Mouse (Mus musculus): ENCODE results near the gene Armc9. TPM values are rescaled to one million over a fixed set of nuclear protein-coding genes. Genes with fewer than 3 reads are reported as not detected.

Gene Armc9
- total RNA-seq, 1 experiment from 2014 or later, result 8.7 TPM

GRCm38 (mm10) chr1:86211498-86211897, 56.9 kb downstream of the Armc9 start:
- ATAC-seq (ENCODE audit: extremely low read depth, insufficient number of reproducible peaks, low FRiP score, poor library complexity, severe bottlenecking), result no peak

- no peak for ATAC-seq (ENCODE audit: extremely low read depth, insufficient number of reproducible peaks, low FRiP score, poor library complexity, severe bottlenecking)
Observed at GRCm38 (mm10) chr1:86212731-86213130, 58.2 kb downstream of the Armc9 start.

GRCm38 (mm10) chr1:86214158-86214557, 59.6 kb downstream of the Armc9 start:
- ATAC-seq (ENCODE audit: extremely low read depth, insufficient number of reproducible peaks, low FRiP score, poor library complexity, severe bottlenecking), result peak; percentile 92

GRCm38 (mm10) chr1:86215297-86215696, 60.7 kb downstream of the Armc9 start:
- no peak for ATAC-seq (ENCODE audit: extremely low read depth, insufficient number of reproducible peaks, low FRiP score, poor library complexity, severe bottlenecking)

- peak; percentile 51; the same call in 1 of the 2 replicates for ATAC-seq (ENCODE audit: extremely low read depth, insufficient number of reproducible peaks, low FRiP score, poor library complexity, severe bottlenecking)
Observed at GRCm38 (mm10) chr1:86216412-86216811, 61.8 kb downstream of the Armc9 start.

- ATAC-seq (ENCODE audit: extremely low read depth, insufficient number of reproducible peaks, low FRiP score, poor library complexity, severe bottlenecking), result no peak
Observed at GRCm38 (mm10) chr1:86217976-86218375, 63.4 kb downstream of the Armc9 start.

- ATAC-seq (ENCODE audit: extremely low read depth, insufficient number of reproducible peaks, low FRiP score, poor library complexity, severe bottlenecking), result no peak
Observed at GRCm38 (mm10) chr1:86225195-86225594, 70.6 kb downstream of the Armc9 start.

- peak; percentile 72 for ATAC-seq (ENCODE audit: extremely low read depth, insufficient number of reproducible peaks, low FRiP score, poor library complexity, severe bottlenecking)
Observed at GRCm38 (mm10) chr1:86228653-86229052, 74.1 kb downstream of the Armc9 start.

GRCm38 (mm10) chr1:86229184-86229829, 74.7 kb downstream of the Armc9 start:
- ATAC-seq (ENCODE audit: extremely low read depth, insufficient number of reproducible peaks, low FRiP score, poor library complexity, severe bottlenecking), result 0 out of 2 replicates have a peak, but pooled peaks have one; percentile 15

- ATAC-seq (ENCODE audit: extremely low read depth, insufficient number of reproducible peaks, low FRiP score, poor library complexity, severe bottlenecking), result no peak
Observed at GRCm38 (mm10) chr1:86232631-86233030, 78.1 kb downstream of the Armc9 start.

- peak; percentile 76 for ATAC-seq (ENCODE audit: extremely low read depth, insufficient number of reproducible peaks, low FRiP score, poor library complexity, severe bottlenecking)
Observed at GRCm38 (mm10) chr1:86233808-86234207, 79.2 kb downstream of the Armc9 start.

- ATAC-seq (ENCODE audit: extremely low read depth, insufficient number of reproducible peaks, low FRiP score, poor library complexity, severe bottlenecking), result no peak
Observed at GRCm38 (mm10) chr1:86235118-86235517, 80.5 kb downstream of the Armc9 start.

- ATAC-seq (ENCODE audit: extremely low read depth, insufficient number of reproducible peaks, low FRiP score, poor library complexity, severe bottlenecking), result no peak
Observed at GRCm38 (mm10) chr1:86236442-86236841, 81.9 kb downstream of the Armc9 start.

- no peak for ATAC-seq (ENCODE audit: extremely low read depth, insufficient number of reproducible peaks, low FRiP score, poor library complexity, severe bottlenecking)
Observed at GRCm38 (mm10) chr1:86239010-86239409, 84.4 kb downstream of the Armc9 start.

- ATAC-seq (ENCODE audit: extremely low read depth, insufficient number of reproducible peaks, low FRiP score, poor library complexity, severe bottlenecking), result no peak
Observed at GRCm38 (mm10) chr1:86239871-86240270, 85.3 kb downstream of the Armc9 start.

GRCm38 (mm10) chr1:86240959-86241358, 86.4 kb downstream of the Armc9 start:
- no peak for ATAC-seq (ENCODE audit: extremely low read depth, insufficient number of reproducible peaks, low FRiP score, poor library complexity, severe bottlenecking)

GRCm38 (mm10) chr1:86243490-86243889, 88.9 kb downstream of the Armc9 start:
- ATAC-seq (ENCODE audit: extremely low read depth, insufficient number of reproducible peaks, low FRiP score, poor library complexity, severe bottlenecking), result no peak

GRCm38 (mm10) chr1:86245301-86246085, 90.9 kb downstream of the Armc9 start:
- no peak for ATAC-seq (ENCODE audit: extremely low read depth, insufficient number of reproducible peaks, low FRiP score, poor library complexity, severe bottlenecking)

- peak; percentile 62; the same call in 1 of the 2 replicates for ATAC-seq (ENCODE audit: extremely low read depth, insufficient number of reproducible peaks, low FRiP score, poor library complexity, severe bottlenecking)
Observed at GRCm38 (mm10) chr1:86253410-86253809, 98.8 kb downstream of the Armc9 start.

- ATAC-seq (ENCODE audit: extremely low read depth, insufficient number of reproducible peaks, low FRiP score, poor library complexity, severe bottlenecking), result no peak
Observed at GRCm38 (mm10) chr1:86256311-86256710, 101.7 kb downstream of the Armc9 start.

Measured in neutrophil, adult 5-6 weeks (primary cell).